Mouse (Mus musculus): ENCODE results near the gene Sap30. TPM values are rescaled to one million over a fixed set of nuclear protein-coding genes. Genes with fewer than 3 reads are reported as not detected.
"Not testable (repeated sequence)": the region's sequence is repeated elsewhere in the genome, so short reads cannot be mapped to it uniquely, and the experiment has no call there.

Gene Sap30
- polyA plus RNA-seq, 1 experiment from 2014 or later, result 23.8 TPM

- ATAC-seq (ENCODE audit: low FRiP score, low TSS enrichment) (no peak), DNase-seq (ENCODE audit: low spot score) (no peak)
- Histone ChIP-seq H3K4me3 (ENCODE audit: low read depth, low read length) (no peak within 1 kb of the TSS), H3K9me3 (ENCODE audit: control insufficient read depth, low read length) (no peaks in the 10 kb centered on the region), H3K9ac (ENCODE audit: low read length) (no peak within 1 kb of the TSS), H3K4me2 (replicated peaks; ENCODE audit: low read depth) (no peak within 1 kb of the TSS), H3K27ac (replicated peaks) (no peak within 1 kb of the TSS), H3K27me3 (ENCODE audit: control insufficient read depth, insufficient read depth, low read length) (no peaks in the 10 kb centered on the region), H3K36me3 (ENCODE audit: control insufficient read depth, insufficient read depth, low read length) (no peaks in the 10 kb centered on the region), H3K4me1 (replicated peaks; ENCODE audit: control insufficient read depth, insufficient read depth) (no peaks in the 10 kb centered on the region)
- 83% methylated on average over 3 of the region's 3 CpGs for WGBS
- TF ChIP-seq CTCF (IDR thresholded peaks at IDR 0.05; ENCODE audit: low read depth), result no peak
- no peak for TF ChIP-seq EP300 (optimal IDR thresholded peaks at IDR 0.05)
Observed at GRCm38 (mm10) chr8:57455765-57456164, 31.9 kb downstream of the Sap30 start, which contains the start of gene Scrg1. TSS of gene Scrg1 (plus strand) at chr8:57455923.

- H3K9ac ChIP-seq (ENCODE audit: low read length), result no peak overlapping the region
- no peak overlapping the region for H3K4me2 ChIP-seq (replicated peaks; ENCODE audit: low read depth)
- H3K9me3 ChIP-seq (ENCODE audit: control insufficient read depth, low read length), result no peaks in the 10 kb centered on the region
- H3K4me1 ChIP-seq (replicated peaks; ENCODE audit: control insufficient read depth, insufficient read depth), result no peaks in the 10 kb centered on the region
- DNase-seq (ENCODE audit: low spot score), result no peak
- no peak overlapping the region for H3K27ac ChIP-seq (replicated peaks)
- H3K36me3 ChIP-seq (ENCODE audit: control insufficient read depth, insufficient read depth, low read length), result no peaks in the 10 kb centered on the region
- ATAC-seq (ENCODE audit: low FRiP score, low TSS enrichment), result no peak
- WGBS, result 85% methylated on average over 2 of the region's 2 CpGs
- no peak overlapping the region for H3K4me3 ChIP-seq (ENCODE audit: low read depth, low read length)
- TF ChIP-seq EP300 (optimal IDR thresholded peaks at IDR 0.05), result no peak
- TF ChIP-seq CTCF (IDR thresholded peaks at IDR 0.05; ENCODE audit: low read depth), result no peak
- no peaks in the 10 kb centered on the region for H3K27me3 ChIP-seq (ENCODE audit: control insufficient read depth, insufficient read depth, low read length)
Observed at GRCm38 (mm10) chr8:57453361-57453760, 34.3 kb downstream of the Sap30 start.

GRCm38 (mm10) chr8:57451896-57452295, 35.8 kb downstream of the Sap30 start:
- DNase-seq (ENCODE audit: low spot score) (no peak), ATAC-seq (ENCODE audit: low FRiP score, low TSS enrichment) (no peak)
- TF ChIP-seq CTCF (IDR thresholded peaks at IDR 0.05; ENCODE audit: low read depth), result no peak
- TF ChIP-seq EP300 (optimal IDR thresholded peaks at IDR 0.05), result no peak
- Histone ChIP-seq H3K27ac (replicated peaks) (no peak overlapping the region), H3K9ac (ENCODE audit: low read length) (no peak overlapping the region), H3K4me1 (replicated peaks; ENCODE audit: control insufficient read depth, insufficient read depth) (no peaks in the 10 kb centered on the region), H3K4me2 (replicated peaks; ENCODE audit: low read depth) (no peak overlapping the region), H3K4me3 (ENCODE audit: low read depth, low read length) (no peak overlapping the region), H3K36me3 (ENCODE audit: control insufficient read depth, insufficient read depth, low read length) (no peaks in the 10 kb centered on the region), H3K9me3 (ENCODE audit: control insufficient read depth, low read length) (no peaks in the 10 kb centered on the region), H3K27me3 (ENCODE audit: control insufficient read depth, insufficient read depth, low read length) (no peaks in the 10 kb centered on the region)
- WGBS, result 95% methylated on average over 4 of the region's 4 CpGs

- no peaks in the 10 kb centered on the region for H3K4me1 ChIP-seq (replicated peaks; ENCODE audit: control insufficient read depth, insufficient read depth)
- H3K9ac ChIP-seq (ENCODE audit: low read length), result no peak overlapping the region
- H3K36me3 ChIP-seq (ENCODE audit: control insufficient read depth, insufficient read depth, low read length), result no peaks in the 10 kb centered on the region
- no peak for ATAC-seq (ENCODE audit: low FRiP score, low TSS enrichment)
- H3K27me3 ChIP-seq (ENCODE audit: control insufficient read depth, insufficient read depth, low read length), result no peaks in the 10 kb centered on the region
- no peak for DNase-seq (ENCODE audit: low spot score)
- H3K4me3 ChIP-seq (ENCODE audit: low read depth, low read length), result no peak overlapping the region
- no peak overlapping the region for H3K27ac ChIP-seq (replicated peaks)
- TF ChIP-seq CTCF (IDR thresholded peaks at IDR 0.05; ENCODE audit: low read depth), result no peak
- no peak for TF ChIP-seq EP300 (optimal IDR thresholded peaks at IDR 0.05)
- WGBS, result 80% methylated on average over 7 of the region's 7 CpGs
- H3K4me2 ChIP-seq (replicated peaks; ENCODE audit: low read depth), result no peak overlapping the region
- no peaks in the 10 kb centered on the region for H3K9me3 ChIP-seq (ENCODE audit: control insufficient read depth, low read length)
Observed at GRCm38 (mm10) chr8:57450726-57451125, 36.9 kb downstream of the Sap30 start.

GRCm38 (mm10) chr8:57445901-57446300, 41.8 kb downstream of the Sap30 start:
- not testable (repeated sequence) for H3K9me3 ChIP-seq (ENCODE audit: control insufficient read depth, low read length); H3K4me1 ChIP-seq (replicated peaks; ENCODE audit: control insufficient read depth, insufficient read depth); H3K36me3 ChIP-seq (ENCODE audit: control insufficient read depth, insufficient read depth, low read length); H3K9ac ChIP-seq (ENCODE audit: low read length); H3K4me3 ChIP-seq (ENCODE audit: low read depth, low read length); ATAC-seq (ENCODE audit: low FRiP score, low TSS enrichment); H3K4me2 ChIP-seq (replicated peaks; ENCODE audit: low read depth); DNase-seq (ENCODE audit: low spot score); H3K27ac ChIP-seq (replicated peaks); H3K27me3 ChIP-seq (ENCODE audit: control insufficient read depth, insufficient read depth, low read length)
- WGBS, result 82% methylated on average over 5 of the region's 5 CpGs

- TF ChIP-seq CTCF (IDR thresholded peaks at IDR 0.05; ENCODE audit: low read depth) (no peak), EP300 (optimal IDR thresholded peaks at IDR 0.05) (no peak)
- Histone ChIP-seq H3K4me2 (replicated peaks; ENCODE audit: low read depth) (no peak overlapping the region), H3K36me3 (ENCODE audit: control insufficient read depth, insufficient read depth, low read length) (no peaks in the 10 kb centered on the region), H3K27ac (replicated peaks) (no peak overlapping the region), H3K4me1 (replicated peaks; ENCODE audit: control insufficient read depth, insufficient read depth) (no peaks in the 10 kb centered on the region), H3K9ac (ENCODE audit: low read length) (no peak overlapping the region), H3K4me3 (ENCODE audit: low read depth, low read length) (no peak overlapping the region), H3K27me3 (ENCODE audit: control insufficient read depth, insufficient read depth, low read length) (no peaks in the 10 kb centered on the region), H3K9me3 (ENCODE audit: control insufficient read depth, low read length) (no peaks in the 10 kb centered on the region)
- no peak for DNase-seq (ENCODE audit: low spot score)
- 61% methylated on average over 4 of the region's 4 CpGs for WGBS
- no peak for ATAC-seq (ENCODE audit: low FRiP score, low TSS enrichment)
Observed at GRCm38 (mm10) chr8:57443289-57443688, 44.4 kb downstream of the Sap30 start.
